Mouse (Mus musculus): ENCODE data around the gene Plxdc1. TPM values are rescaled to one million over a fixed set of nuclear protein-coding genes. Genes with fewer than 3 reads are reported as not detected.

The Plxdc1 gene
- polyA plus RNA-seq, 1 experiment from 2014 or later = 2.8 TPM

GRCm38 (mm10) chr11:97986738-97987465, 658 bp upstream of the Plxdc1 start:
- peak overlapping the region; percentile 71; the same call in 1 of the 2 replicates for H3K9ac ChIP-seq (ENCODE audit: low read depth, low read length)
- WGBS = 30% methylated on average over 12 of the region's 17 CpGs
- no peaks in the 10 kb centered on the region for H3K9me3 ChIP-seq (ENCODE audit: control insufficient read depth, low read length)
- peaks cover 14% of the 10 kb centered on the region for H3K4me1 ChIP-seq (ENCODE audit: control insufficient read depth, insufficient read depth, low read depth, low read length)
- H3K27me3 ChIP-seq (replicated peaks; ENCODE audit: control insufficient read depth, insufficient read depth, low read length) = peaks cover 18% of the 10 kb centered on the region
- no peak overlapping the region for H3K27ac ChIP-seq (ENCODE audit: low read depth, low read length)
- peak overlapping the region; percentile 88 for H3K4me2 ChIP-seq (ENCODE audit: low read length)
- no peak for ATAC-seq
- H3K4me3 ChIP-seq (ENCODE audit: low read length) = peak overlapping the region; percentile 91
- H3K36me3 ChIP-seq (ENCODE audit: control insufficient read depth, insufficient read depth, low read length) = no peaks in the 10 kb centered on the region

- WGBS = 59% methylated on average over 1 of the region's 1 CpGs
Measured at GRCm38 (mm10) chr11:97983983-97984382, 2.3 kb downstream of the Plxdc1 start.

GRCm38 (mm10) chr11:97983506-97983905, 2.7 kb downstream of the Plxdc1 start:
- Histone ChIP-seq H3K4me3 (ENCODE audit: low read length) (no peak overlapping the region), H3K27ac (ENCODE audit: low read depth, low read length) (no peak overlapping the region), H3K27me3 (replicated peaks; ENCODE audit: control insufficient read depth, insufficient read depth, low read length) (peaks cover 18% of the 10 kb centered on the region), H3K36me3 (ENCODE audit: control insufficient read depth, insufficient read depth, low read length) (no peaks in the 10 kb centered on the region), H3K9ac (ENCODE audit: low read depth, low read length) (no peak overlapping the region), H3K4me1 (ENCODE audit: control insufficient read depth, insufficient read depth, low read depth, low read length) (peaks cover 9% of the 10 kb centered on the region; the same call in 1 of the 2 replicates), H3K9me3 (ENCODE audit: control insufficient read depth, low read length) (no peaks in the 10 kb centered on the region), H3K4me2 (ENCODE audit: low read length) (no peak overlapping the region)
- ATAC-seq = no peak
- 93% methylated on average over 3 of the region's 3 CpGs for WGBS

More at GRCm38 (mm10) chr11:97983983-97984382, 2.3 kb downstream of the Plxdc1 start:
- Histone ChIP-seq H3K4me2 (ENCODE audit: low read length) (no peak overlapping the region), H3K4me3 (ENCODE audit: low read length) (no peak overlapping the region), H3K27me3 (replicated peaks; ENCODE audit: control insufficient read depth, insufficient read depth, low read length) (peaks cover 18% of the 10 kb centered on the region), H3K9me3 (ENCODE audit: control insufficient read depth, low read length) (no peaks in the 10 kb centered on the region), H3K4me1 (ENCODE audit: control insufficient read depth, insufficient read depth, low read depth, low read length) (peaks cover 9% of the 10 kb centered on the region; the same call in 1 of the 2 replicates), H3K9ac (ENCODE audit: low read depth, low read length) (no peak overlapping the region), H3K36me3 (ENCODE audit: control insufficient read depth, insufficient read depth, low read length) (no peaks in the 10 kb centered on the region), H3K27ac (ENCODE audit: low read depth, low read length) (no peak overlapping the region)
- no peak for ATAC-seq

GRCm38 (mm10) chr11:97982721-97983120, 3.5 kb downstream of the Plxdc1 start:
- Histone ChIP-seq H3K36me3 (ENCODE audit: control insufficient read depth, insufficient read depth, low read length) (no peaks in the 10 kb centered on the region), H3K27me3 (replicated peaks; ENCODE audit: control insufficient read depth, insufficient read depth, low read length) (peaks cover 18% of the 10 kb centered on the region), H3K4me2 (ENCODE audit: low read length) (no peak overlapping the region), H3K9me3 (ENCODE audit: control insufficient read depth, low read length) (no peaks in the 10 kb centered on the region), H3K27ac (ENCODE audit: low read depth, low read length) (no peak overlapping the region), H3K4me3 (ENCODE audit: low read length) (no peak overlapping the region), H3K9ac (ENCODE audit: low read depth, low read length) (no peak overlapping the region), H3K4me1 (ENCODE audit: control insufficient read depth, insufficient read depth, low read depth, low read length) (peaks cover 9% of the 10 kb centered on the region; the same call in 1 of the 2 replicates)
- WGBS = 89% methylated on average over 9 of the region's 9 CpGs
- no peak for ATAC-seq

GRCm38 (mm10) chr11:97980531-97980966, 5.7 kb downstream of the Plxdc1 start:
- Histone ChIP-seq H3K36me3 (ENCODE audit: control insufficient read depth, insufficient read depth, low read length) (no peaks in the 10 kb centered on the region), H3K9ac (ENCODE audit: low read depth, low read length) (no peak overlapping the region), H3K9me3 (ENCODE audit: control insufficient read depth, low read length) (no peaks in the 10 kb centered on the region), H3K27me3 (replicated peaks; ENCODE audit: control insufficient read depth, insufficient read depth, low read length) (peaks cover 9% of the 10 kb centered on the region), H3K4me3 (ENCODE audit: low read length) (no peak overlapping the region), H3K4me2 (ENCODE audit: low read length) (no peak overlapping the region), H3K27ac (ENCODE audit: low read depth, low read length) (no peak overlapping the region), H3K4me1 (ENCODE audit: control insufficient read depth, insufficient read depth, low read depth, low read length) (peaks cover 3% of the 10 kb centered on the region; the same call in 1 of the 2 replicates)
- WGBS = 58% methylated on average over 9 of the region's 9 CpGs
- ATAC-seq = peak; percentile 61

- no peak for ATAC-seq
- H3K4me2 ChIP-seq (ENCODE audit: low read length) = no peak overlapping the region
- no peak overlapping the region for H3K27ac ChIP-seq (ENCODE audit: low read depth, low read length)
- WGBS = 53% methylated on average over 10 of the region's 10 CpGs
- peaks cover 5% of the 10 kb centered on the region; the same call in 1 of the 2 replicates for H3K27me3 ChIP-seq (replicated peaks; ENCODE audit: control insufficient read depth, insufficient read depth, low read length)
- no peak overlapping the region for H3K4me3 ChIP-seq (ENCODE audit: low read length)
- no peaks in the 10 kb centered on the region for H3K36me3 ChIP-seq (ENCODE audit: control insufficient read depth, insufficient read depth, low read length)
- H3K4me1 ChIP-seq (ENCODE audit: control insufficient read depth, insufficient read depth, low read depth, low read length) = peaks cover 3% of the 10 kb centered on the region; the same call in 1 of the 2 replicates
- H3K9me3 ChIP-seq (ENCODE audit: control insufficient read depth, low read length) = no peaks in the 10 kb centered on the region
- no peak overlapping the region for H3K9ac ChIP-seq (ENCODE audit: low read depth, low read length)
Measured at GRCm38 (mm10) chr11:97979824-97980495, 6.3 kb downstream of the Plxdc1 start.

- Histone ChIP-seq H3K9me3 (ENCODE audit: control insufficient read depth, low read length) (no peaks in the 10 kb centered on the region), H3K9ac (ENCODE audit: low read depth, low read length) (no peak overlapping the region), H3K4me3 (ENCODE audit: low read length) (no peak overlapping the region), H3K36me3 (ENCODE audit: control insufficient read depth, insufficient read depth, low read length) (no peaks in the 10 kb centered on the region), H3K4me1 (ENCODE audit: control insufficient read depth, insufficient read depth, low read depth, low read length) (peaks cover 3% of the 10 kb centered on the region; the same call in 1 of the 2 replicates), H3K4me2 (ENCODE audit: low read length) (no peak overlapping the region), H3K27me3 (replicated peaks; ENCODE audit: control insufficient read depth, insufficient read depth, low read length) (no peaks in the 10 kb centered on the region), H3K27ac (ENCODE audit: low read depth, low read length) (no peak overlapping the region)
- no peak for ATAC-seq
- WGBS = 89% methylated on average over 13 of the region's 13 CpGs
Measured at GRCm38 (mm10) chr11:97978392-97978791, 7.9 kb downstream of the Plxdc1 start.

GRCm38 (mm10) chr11:97977797-97978196, 8.4 kb downstream of the Plxdc1 start:
- WGBS = 80% methylated on average over 5 of the region's 5 CpGs
- no peak for ATAC-seq
- H3K9ac ChIP-seq (ENCODE audit: low read depth, low read length) = no peak overlapping the region
- no peak overlapping the region for H3K4me2 ChIP-seq (ENCODE audit: low read length)
- peaks cover 3% of the 10 kb centered on the region; the same call in 1 of the 2 replicates for H3K4me1 ChIP-seq (ENCODE audit: control insufficient read depth, insufficient read depth, low read depth, low read length)
- H3K36me3 ChIP-seq (ENCODE audit: control insufficient read depth, insufficient read depth, low read length) = no peaks in the 10 kb centered on the region
- no peaks in the 10 kb centered on the region for H3K9me3 ChIP-seq (ENCODE audit: control insufficient read depth, low read length)
- no peak overlapping the region for H3K27ac ChIP-seq (ENCODE audit: low read depth, low read length)
- no peaks in the 10 kb centered on the region for H3K27me3 ChIP-seq (replicated peaks; ENCODE audit: control insufficient read depth, insufficient read depth, low read length)
- no peak overlapping the region for H3K4me3 ChIP-seq (ENCODE audit: low read length)

GRCm38 (mm10) chr11:97974746-97975145, 11.5 kb downstream of the Plxdc1 start:
- Histone ChIP-seq H3K27ac (ENCODE audit: low read depth, low read length) (no peak overlapping the region), H3K9ac (ENCODE audit: low read depth, low read length) (no peak overlapping the region), H3K4me1 (ENCODE audit: control insufficient read depth, insufficient read depth, low read depth, low read length) (peaks cover 5% of the 10 kb centered on the region; the same call in 1 of the 2 replicates), H3K36me3 (ENCODE audit: control insufficient read depth, insufficient read depth, low read length) (no peaks in the 10 kb centered on the region), H3K4me3 (ENCODE audit: low read length) (no peak overlapping the region), H3K27me3 (replicated peaks; ENCODE audit: control insufficient read depth, insufficient read depth, low read length) (no peaks in the 10 kb centered on the region), H3K4me2 (ENCODE audit: low read length) (no peak overlapping the region), H3K9me3 (ENCODE audit: control insufficient read depth, low read length) (no peaks in the 10 kb centered on the region)
- WGBS = 85% methylated on average over 5 of the region's 5 CpGs
- no peak for ATAC-seq
